Mouse (Mus musculus) liver, embryonic 12.5 days (tissue): ENCODE results near the gene Arhgef33. TPM values are rescaled to one million over a fixed set of nuclear protein-coding genes. Genes with fewer than 3 reads are reported as not detected.
"Not testable (repeated sequence)": the region's sequence is repeated elsewhere in the genome, so short reads cannot be mapped to it uniquely, and the experiment has no call there.

Experiments used
- ATAC-seq: fragments of 200-750 bp; cut with Nextera tagmentation; 2 replicates; pipeline ENCODE4 v1.8.0; 2017; ENCODE audit warnings: moderate number of reproducible peaks, mild to moderate bottlenecking, moderate library complexity
- H3K27ac ChIP-seq: fragments of 300-500 bp; sonication (generic); 2 replicates; pipeline ENCODE4 v1.5.1; 2016; ENCODE audit warnings: mild to moderate bottlenecking
- H3K27me3 ChIP-seq: fragments of 300-500 bp; sonication (generic); replicated peaks from 2 replicates; pipeline ENCODE4 v1.6.1; 2016; ENCODE audit warnings: mild to moderate bottlenecking, moderate library complexity
- H3K36me3 ChIP-seq: fragments of 300-500 bp; sonication (generic); 2 replicates; pipeline ENCODE4 v1.6.1; 2016; ENCODE audit warnings: mild to moderate bottlenecking, moderate library complexity
- H3K4me1 ChIP-seq: fragments of 300-500 bp; sonication (generic); 2 replicates; pipeline ENCODE4 v1.6.1; 2016
- H3K4me2 ChIP-seq: fragments of 300-500 bp; sonication (generic); 2 replicates; pipeline ENCODE4 v1.6.1; 2016; ENCODE audit warnings: mild to moderate bottlenecking, moderate library complexity
- H3K4me3 ChIP-seq: fragments of 300-500 bp; sonication (generic); 2 replicates; pipeline ENCODE4 v1.5.1; 2016; ENCODE audit warnings: mild to moderate bottlenecking, moderate library complexity
- H3K9ac ChIP-seq: fragments of 300-500 bp; sonication (generic); 2 replicates; pipeline ENCODE4 v1.6.1; 2016; ENCODE audit warnings: mild to moderate bottlenecking, moderate library complexity
- H3K9me3 ChIP-seq: fragments of 300-500 bp; sonication (generic); replicated peaks from 2 replicates; pipeline ENCODE4 v1.6.1; 2016; ENCODE audit warnings: mild to moderate bottlenecking, moderate library complexity
- WGBS: fragments of 180-500 bp; shearing (Covaris S2); methylation state at CpG from one replicate; pipeline ENCODE4 v1.1.7; 2016; ENCODE audit not compliant: insufficient replicate concordance; 5-methylcytosine and 5-hydroxymethylcytosine counted together
- polyA plus RNA-seq: library from polyadenylated mRNA; unstranded; fragments of >200 nt; fragmentation: Nextera tagmentation; extraction: Ambion mirVana; gene quantifications from 2 replicates; pipeline ENCODE4 v1.2.1, GENCODE M21; 2016

The Arhgef33 gene
- polyA plus RNA-seq, 1 experiment from 2014 or later: 0.31 TPM

GRCm38 (mm10) chr17:80360245-80360644, 53.0 kb downstream of the Arhgef33 start:
- Histone ChIP-seq H3K27me3 (peaks cover 7% of the 10 kb centered on the region; the same call in 1 of the 2 replicates), H3K4me1 (no peaks in the 10 kb centered on the region), H3K27ac (no peak overlapping the region), H3K36me3 (no peaks in the 10 kb centered on the region), H3K9me3 (no peaks in the 10 kb centered on the region), H3K9ac (no peak overlapping the region), H3K4me3 (no peak overlapping the region), H3K4me2 (no peak overlapping the region)
- 61% methylated on average over 8 of the region's 8 CpGs for WGBS
- no peak for ATAC-seq

- H3K4me3 ChIP-seq: no peak overlapping the region
- H3K27me3 ChIP-seq: peaks cover 14% of the 10 kb centered on the region
- no peak overlapping the region for H3K4me2 ChIP-seq
- ATAC-seq: no peak
- H3K36me3 ChIP-seq: no peaks in the 10 kb centered on the region
- no peaks in the 10 kb centered on the region for H3K9me3 ChIP-seq
- H3K9ac ChIP-seq: no peak overlapping the region
- WGBS: 65% methylated on average over 5 of the region's 5 CpGs
- no peak overlapping the region for H3K27ac ChIP-seq
- H3K4me1 ChIP-seq: no peaks in the 10 kb centered on the region
These were observed 60.1 kb downstream of the Arhgef33 start for GRCm38 (mm10) chr17:80367276-80367675.

- Histone ChIP-seq H3K9me3 (no peaks in the 10 kb centered on the region), H3K27ac (no peak overlapping the region), H3K9ac (no peak overlapping the region), H3K4me2 (no peak overlapping the region), H3K36me3 (no peaks in the 10 kb centered on the region), H3K4me3 (no peak overlapping the region), H3K4me1 (peaks cover 9% of the 10 kb centered on the region), H3K27me3 (peaks cover 27% of the 10 kb centered on the region)
- WGBS: 70% methylated on average over 9 of the region's 9 CpGs
- no peak for ATAC-seq
These were observed 61.4 kb downstream of the Arhgef33 start for GRCm38 (mm10) chr17:80368606-80369005.

GRCm38 (mm10) chr17:80372989-80373725, 66.0 kb downstream of the Arhgef33 start, which contains the start of gene Gm10190:
TSS of gene Gm10190 (minus strand) at chr17:80373541.
- Histone ChIP-seq H3K4me2 (peak within 1 kb of the TSS; percentile 81), H3K9ac (peak within 1 kb of the TSS; percentile 69), H3K4me1 (peaks cover 12% of the 10 kb centered on the region), H3K36me3 (no peaks in the 10 kb centered on the region), H3K27me3 (peaks cover 41% of the 10 kb centered on the region), H3K27ac (no peak within 1 kb of the TSS), H3K4me3 (peak within 1 kb of the TSS; percentile 50), H3K9me3 (no peaks in the 10 kb centered on the region)
- WGBS: 6% methylated on average over 84 of the region's 102 CpGs
- peak; percentile 96 for ATAC-seq

DNA sequence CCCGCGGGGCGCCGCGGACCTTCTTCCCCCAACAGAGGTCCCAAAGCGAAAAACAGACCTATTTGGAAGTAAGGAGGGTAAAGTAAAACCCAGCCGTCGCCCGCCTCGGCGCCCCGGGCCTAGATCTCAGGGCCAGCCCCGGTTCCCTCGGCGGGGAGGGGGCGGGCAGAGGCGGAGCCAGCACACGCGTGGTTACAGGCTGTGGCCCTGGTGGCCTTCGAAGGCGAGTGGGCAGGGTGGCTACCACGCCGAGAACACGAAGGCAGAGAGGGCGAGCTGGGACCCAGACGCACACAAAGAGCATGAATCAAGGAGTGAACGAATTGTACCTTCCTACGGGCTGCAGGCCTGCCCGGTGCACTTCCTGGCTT, 66.5 kb downstream of the Arhgef33 start:
- H3K27ac ChIP-seq: no peak overlapping the region
- peak overlapping the region; percentile 50 for H3K4me3 ChIP-seq
- peak overlapping the region; percentile 69 for H3K9ac ChIP-seq
- peak overlapping the region; percentile 81 for H3K4me2 ChIP-seq
- peaks cover 12% of the 10 kb centered on the region for H3K4me1 ChIP-seq
- peaks cover 41% of the 10 kb centered on the region for H3K27me3 ChIP-seq
- WGBS: 23% methylated on average over 29 of the region's 29 CpGs
- ATAC-seq: peak; percentile 51
- no peaks in the 10 kb centered on the region for H3K36me3 ChIP-seq
- H3K9me3 ChIP-seq: no peaks in the 10 kb centered on the region

DNA sequence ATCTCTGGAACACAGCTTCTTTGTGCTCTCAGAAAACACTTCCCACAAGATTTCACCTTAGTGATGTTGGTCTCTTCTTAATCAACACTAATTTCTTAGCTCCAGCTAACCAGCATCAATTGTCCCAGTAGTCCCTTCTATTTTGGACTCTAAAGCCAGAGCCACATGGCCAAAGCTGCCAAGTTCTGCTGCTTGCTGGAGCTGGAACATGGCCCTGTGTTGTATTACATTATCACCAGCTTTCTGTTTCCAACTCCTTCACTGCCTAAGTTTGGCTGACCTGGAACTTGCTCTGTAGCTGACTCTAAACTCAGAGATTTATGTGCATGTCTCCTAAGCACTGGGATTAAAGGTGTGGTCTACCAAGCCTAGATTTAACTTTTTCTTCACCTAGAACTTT, 71.2 kb downstream of the Arhgef33 start:
- H3K4me2 ChIP-seq, ATAC-seq: not testable (repeated sequence)

GRCm38 (mm10) chr17:80385671-80386070, 78.5 kb downstream of the Arhgef33 start:
- 40% methylated on average over 1 of the region's 1 CpGs for WGBS
- no peak overlapping the region for H3K9ac ChIP-seq
- no peaks in the 10 kb centered on the region for H3K36me3 ChIP-seq
- no peaks in the 10 kb centered on the region for H3K4me1 ChIP-seq
- H3K4me2 ChIP-seq: no peak overlapping the region
- no peak overlapping the region for H3K4me3 ChIP-seq
- no peak for ATAC-seq
- no peaks in the 10 kb centered on the region for H3K9me3 ChIP-seq
- peaks cover 12% of the 10 kb centered on the region; the same call in 1 of the 2 replicates for H3K27me3 ChIP-seq
- no peak overlapping the region for H3K27ac ChIP-seq

More for the DNA sequence above, 71.2 kb downstream of the Arhgef33 start:
- H3K27me3 ChIP-seq: peaks cover 20% of the 10 kb centered on the region
- not testable (repeated sequence) for H3K9ac ChIP-seq, H3K4me3 ChIP-seq, H3K27ac ChIP-seq, H3K36me3 ChIP-seq, H3K4me1 ChIP-seq, H3K9me3 ChIP-seq

- no peak overlapping the region for H3K4me2 ChIP-seq
- H3K9me3 ChIP-seq: no peaks in the 10 kb centered on the region
- H3K9ac ChIP-seq: no peak overlapping the region
- H3K4me3 ChIP-seq: no peak overlapping the region
- no peak overlapping the region for H3K27ac ChIP-seq
- WGBS: 56% methylated on average over 10 of the region's 10 CpGs
- no peaks in the 10 kb centered on the region for H3K4me1 ChIP-seq
- H3K36me3 ChIP-seq: no peaks in the 10 kb centered on the region
- peaks cover 8% of the 10 kb centered on the region; the same call in 1 of the 2 replicates for H3K27me3 ChIP-seq
- no peak for ATAC-seq
These were observed 82.8 kb downstream of the Arhgef33 start for GRCm38 (mm10) chr17:80390024-80390423.

GRCm38 (mm10) chr17:80391423-80392403, 84.5 kb downstream of the Arhgef33 start:
- no peak overlapping the region for H3K27ac ChIP-seq
- H3K4me1 ChIP-seq: no peaks in the 10 kb centered on the region
- no peaks in the 10 kb centered on the region for H3K36me3 ChIP-seq
- WGBS: 14% methylated on average over 17 of the region's 17 CpGs
- no peaks in the 10 kb centered on the region for H3K9me3 ChIP-seq
- H3K27me3 ChIP-seq: peaks cover 8% of the 10 kb centered on the region; the same call in 1 of the 2 replicates
- no peak overlapping the region for H3K9ac ChIP-seq
- peak; percentile 73 for ATAC-seq
- peak overlapping the region; percentile 69 for H3K4me2 ChIP-seq
- H3K4me3 ChIP-seq: peak overlapping the region; percentile 44

DNA sequence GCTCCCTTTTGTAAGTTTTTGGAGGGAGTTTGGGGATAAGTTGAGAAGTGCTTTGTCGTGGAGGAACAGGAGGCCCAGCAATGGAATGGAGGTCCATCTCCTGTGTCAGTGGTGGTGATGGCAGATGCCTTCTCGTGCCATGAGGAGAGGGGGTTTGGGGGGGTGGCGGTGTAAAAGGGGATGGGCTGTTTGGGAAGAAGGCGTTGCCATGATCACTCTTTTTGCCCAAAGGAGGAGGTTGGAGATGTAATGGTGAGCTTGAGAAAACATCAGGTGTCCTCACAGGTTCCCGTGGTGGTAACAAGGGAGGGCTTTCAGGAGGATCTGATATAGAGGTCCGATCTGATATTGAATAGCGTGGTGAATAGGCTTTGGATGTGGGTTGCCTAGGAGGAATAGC, 91.0 kb downstream of the Arhgef33 start:
- Histone ChIP-seq H3K9me3 (no peaks in the 10 kb centered on the region), H3K36me3 (peaks cover 46% of the 10 kb centered on the region), H3K4me3 (no peak overlapping the region), H3K4me2 (no peak overlapping the region), H3K9ac (no peak overlapping the region), H3K27me3 (no peaks in the 10 kb centered on the region), H3K27ac (no peak overlapping the region), H3K4me1 (no peaks in the 10 kb centered on the region)
- no peak for ATAC-seq
- WGBS: 89% methylated on average over 7 of the region's 7 CpGs

- H3K4me2 ChIP-seq: no peak overlapping the region
- no peak overlapping the region for H3K4me3 ChIP-seq
- ATAC-seq: no peak
- H3K36me3 ChIP-seq: peaks cover 75% of the 10 kb centered on the region
- WGBS: 65% methylated on average over 1 of the region's 1 CpGs
- no peaks in the 10 kb centered on the region for H3K9me3 ChIP-seq
- no peaks in the 10 kb centered on the region for H3K27me3 ChIP-seq
- no peak overlapping the region for H3K27ac ChIP-seq
- no peak overlapping the region for H3K9ac ChIP-seq
- no peaks in the 10 kb centered on the region for H3K4me1 ChIP-seq
These were observed 104.0 kb downstream of the Arhgef33 start for GRCm38 (mm10) chr17:80411182-80411581.
